Mouse (Mus musculus) embryonic facial prominence, embryonic 12.5 days (tissue): ENCODE data around the gene Yif1b. TPM values are rescaled to one million over a fixed set of nuclear protein-coding genes. Genes with fewer than 3 reads are reported as not detected.

Experiments used
- ATAC-seq: fragments of 200-750 bp; cut with Nextera tagmentation; 2 replicates; pipeline ENCODE4 v1.8.0; 2017; ENCODE audit not compliant: insufficient number of reproducible peaks, insufficient read depth, low FRiP score, low TSS enrichment
- H3K27ac ChIP-seq: fragments of 300-500 bp; sonication (generic); 2 replicates; pipeline ENCODE4 v1.5.1; 2016; ENCODE audit warnings: mild to moderate bottlenecking
- H3K27me3 ChIP-seq: fragments of 300-500 bp; sonication (generic); 2 replicates; pipeline ENCODE4 v1.6.1; 2016; ENCODE audit warnings: mild to moderate bottlenecking, moderate library complexity
- H3K36me3 ChIP-seq: fragments of 300-500 bp; sonication (generic); 2 replicates; pipeline ENCODE4 v1.6.1; 2016; ENCODE audit warnings: mild to moderate bottlenecking
- H3K4me1 ChIP-seq: fragments of 300-500 bp; sonication (generic); 2 replicates; pipeline ENCODE4 v1.6.1; 2016
- H3K4me2 ChIP-seq: fragments of 300-500 bp; sonication (generic); replicated peaks from 2 replicates; pipeline ENCODE4 v1.6.1; 2016; ENCODE audit warnings: mild to moderate bottlenecking, moderate library complexity
- H3K4me3 ChIP-seq: fragments of 300-500 bp; sonication (generic); 2 replicates; pipeline ENCODE4 v1.5.1; 2016; ENCODE audit warnings: mild to moderate bottlenecking
- H3K9ac ChIP-seq: fragments of 300-500 bp; sonication (generic); 2 replicates; pipeline ENCODE4 v1.6.1; 2016; ENCODE audit warnings: mild to moderate bottlenecking, moderate library complexity
- H3K9me3 ChIP-seq: fragments of 300-500 bp; sonication (generic); 2 replicates; pipeline ENCODE4 v1.6.1; 2016; ENCODE audit warnings: mild to moderate bottlenecking, moderate library complexity
- WGBS: fragments of 180-500 bp; shearing (Covaris S2); methylation state at CpG from one replicate; pipeline ENCODE4 v1.1.7; 2016; 5-methylcytosine and 5-hydroxymethylcytosine counted together
- polyA plus RNA-seq: library from polyadenylated mRNA; unstranded; fragments of >200 nt; fragmentation: Nextera tagmentation; extraction: Ambion mirVana; gene quantifications from 2 replicates; pipeline ENCODE4 v1.2.1, GENCODE M21; 2016

Yif1b gene
- polyA plus RNA-seq, 1 experiment from 2014 or later: 100 TPM

- no peak for ATAC-seq
- Histone ChIP-seq H3K27ac (no peak overlapping the region), H3K4me2 (no peak overlapping the region), H3K36me3 (peaks cover 27% of the 10 kb centered on the region), H3K4me1 (peaks cover 12% of the 10 kb centered on the region), H3K9me3 (no peaks in the 10 kb centered on the region), H3K9ac (no peak overlapping the region), H3K27me3 (peaks cover 13% of the 10 kb centered on the region), H3K4me3 (no peak overlapping the region)
- 89% methylated on average over 5 of the region's 5 CpGs for WGBS
These were observed 7.9 kb downstream of the Yif1b start for GRCm38 (mm10) chr7:29246015-29246414.

- Histone ChIP-seq H3K36me3 (peaks cover 27% of the 10 kb centered on the region), H3K27ac (no peak overlapping the region), H3K4me1 (peaks cover 12% of the 10 kb centered on the region), H3K9me3 (no peaks in the 10 kb centered on the region), H3K4me2 (no peak overlapping the region), H3K4me3 (no peak overlapping the region), H3K27me3 (peaks cover 13% of the 10 kb centered on the region), H3K9ac (no peak overlapping the region)
- WGBS: 88% methylated on average over 21 of the region's 21 CpGs
- no peak for ATAC-seq
These were observed 8.6 kb downstream of the Yif1b start for GRCm38 (mm10) chr7:29246619-29247313.

GRCm38 (mm10) chr7:29247314-29247700 lies 9.2 kb downstream of the Yif1b start:
- 27% methylated on average over 16 of the region's 16 CpGs for WGBS
- Histone ChIP-seq H3K4me2 (peak overlapping the region; percentile 45), H3K36me3 (peaks cover 27% of the 10 kb centered on the region), H3K9me3 (no peaks in the 10 kb centered on the region), H3K4me3 (no peak overlapping the region; the same call in 1 of the 2 replicates), H3K27ac (no peak overlapping the region), H3K27me3 (peaks cover 13% of the 10 kb centered on the region), H3K9ac (no peak overlapping the region), H3K4me1 (peaks cover 12% of the 10 kb centered on the region)
- no peak for ATAC-seq

- Histone ChIP-seq H3K27ac (no peak overlapping the region), H3K27me3 (peaks cover 13% of the 10 kb centered on the region), H3K4me1 (peaks cover 12% of the 10 kb centered on the region), H3K4me2 (peak overlapping the region; percentile 45), H3K4me3 (peak overlapping the region; percentile 12), H3K36me3 (peaks cover 27% of the 10 kb centered on the region), H3K9ac (0 out of 2 replicates have a peak overlapping the region, but pooled peaks have one; percentile 32), H3K9me3 (no peaks in the 10 kb centered on the region)
- 0 out of 2 replicates have a peak, but pooled peaks have one; percentile 36 for ATAC-seq
- WGBS: 13% methylated on average over 19 of the region's 19 CpGs
These were observed 9.6 kb downstream of the Yif1b start for GRCm38 (mm10) chr7:29247706-29248105.

GRCm38 (mm10) chr7:29248261-29248841 lies 10.2 kb downstream of the Yif1b start, which contains the start of gene 2200002D01Rik:
2200002D01Rik (minus strand) TSS chr7:29248466.
- 0 out of 2 replicates have a peak within 1 kb of the TSS, but pooled peaks have one; percentile 32 for H3K9ac ChIP-seq
- WGBS: 7% methylated on average over 20 of the region's 20 CpGs
- H3K4me3 ChIP-seq: peak within 1 kb of the TSS; percentile 12
- no peak for ATAC-seq
- H3K27me3 ChIP-seq: peaks cover 13% of the 10 kb centered on the region
- H3K9me3 ChIP-seq: no peaks in the 10 kb centered on the region
- peak within 1 kb of the TSS; percentile 45 for H3K4me2 ChIP-seq
- H3K36me3 ChIP-seq: peaks cover 27% of the 10 kb centered on the region
- no peak within 1 kb of the TSS for H3K27ac ChIP-seq
- H3K4me1 ChIP-seq: peaks cover 12% of the 10 kb centered on the region

- no peak for ATAC-seq
- no peak overlapping the region for H3K9ac ChIP-seq
- no peak overlapping the region for H3K4me2 ChIP-seq
- no peak overlapping the region for H3K27ac ChIP-seq
- 87% methylated on average over 3 of the region's 3 CpGs for whole genome bisulfite sequencing
- peaks cover 12% of the 10 kb centered on the region for H3K4me1 ChIP-seq
- 0 out of 2 replicates have a peak, but pooled peaks cover 6% of the 10 kb centered on the region for H3K36me3 ChIP-seq
- H3K4me3 ChIP-seq: no peak overlapping the region
- no peaks in the 10 kb centered on the region for H3K9me3 ChIP-seq
- H3K27me3 ChIP-seq: peaks cover 13% of the 10 kb centered on the region
These were observed 13.0 kb downstream of the Yif1b start for GRCm38 (mm10) chr7:29251166-29251565.

GRCm38 (mm10) chr7:29253842-29254241 lies 15.7 kb downstream of the Yif1b start:
- whole genome bisulfite sequencing: 43% methylated on average over 5 of the region's 5 CpGs
- H3K27ac ChIP-seq: no peak overlapping the region

GRCm38 (mm10) chr7:29255875-29256274 lies 17.7 kb downstream of the Yif1b start:
- Histone ChIP-seq H3K4me1 (peaks cover 16% of the 10 kb centered on the region), H3K27me3 (no peaks in the 10 kb centered on the region), H3K36me3 (no peaks in the 10 kb centered on the region), H3K4me2 (no peak overlapping the region), H3K9me3 (no peaks in the 10 kb centered on the region), H3K9ac (no peak overlapping the region), H3K4me3 (no peak overlapping the region), H3K27ac (no peak overlapping the region)
- ATAC-seq: no peak
- WGBS: 85% methylated on average over 4 of the region's 4 CpGs

More at GRCm38 (mm10) chr7:29253842-29254241, 15.7 kb downstream of the Yif1b start:
- Histone ChIP-seq H3K27me3 (no peaks in the 10 kb centered on the region; the same call in 1 of the 2 replicates), H3K4me2 (no peak overlapping the region), H3K36me3 (no peaks in the 10 kb centered on the region), H3K4me1 (0 out of 2 replicates have a peak, but pooled peaks cover 4% of the 10 kb centered on the region), H3K9ac (no peak overlapping the region), H3K9me3 (no peaks in the 10 kb centered on the region), H3K4me3 (no peak overlapping the region)
- ATAC-seq: no peak

- Histone ChIP-seq H3K4me2 (no peak overlapping the region), H3K27me3 (no peaks in the 10 kb centered on the region), H3K27ac (no peak overlapping the region), H3K9ac (no peak overlapping the region), H3K4me1 (peaks cover 16% of the 10 kb centered on the region), H3K9me3 (no peaks in the 10 kb centered on the region), H3K36me3 (no peaks in the 10 kb centered on the region), H3K4me3 (no peak overlapping the region)
- no peak for ATAC-seq
- 91% methylated on average over 1 of the region's 1 CpGs for WGBS
These were observed 19.2 kb downstream of the Yif1b start for GRCm38 (mm10) chr7:29257368-29257767.

GRCm38 (mm10) chr7:29259781-29260730 lies 21.9 kb downstream of the Yif1b start:
- Histone ChIP-seq H3K27ac (peak overlapping the region; percentile 69), H3K36me3 (no peaks in the 10 kb centered on the region), H3K4me3 (no peak overlapping the region), H3K9me3 (no peaks in the 10 kb centered on the region), H3K9ac (no peak overlapping the region), H3K27me3 (no peaks in the 10 kb centered on the region), H3K4me2 (no peak overlapping the region), H3K4me1 (peaks cover 19% of the 10 kb centered on the region)
- ATAC-seq: no peak
- 70% methylated on average over 10 of the region's 10 CpGs for WGBS

- Histone ChIP-seq H3K27me3 (no peaks in the 10 kb centered on the region), H3K9me3 (no peaks in the 10 kb centered on the region), H3K4me2 (no peak overlapping the region), H3K4me1 (peaks cover 26% of the 10 kb centered on the region), H3K4me3 (no peak overlapping the region), H3K36me3 (no peaks in the 10 kb centered on the region), H3K9ac (no peak overlapping the region), H3K27ac (no peak overlapping the region)
- 55% methylated on average over 6 of the region's 6 CpGs for WGBS
- ATAC-seq: no peak
These were observed 24.0 kb downstream of the Yif1b start for GRCm38 (mm10) chr7:29262151-29262550.
